Mouse (Mus musculus): ENCODE results near the gene Mprip. TPM values are rescaled to one million over a fixed set of nuclear protein-coding genes. Genes with fewer than 3 reads are reported as not detected.

Gene Mprip
- total and polyA plus RNA-seq, 2 experiments from 2014 or later, result 53.3 to 172 TPM

DNA sequence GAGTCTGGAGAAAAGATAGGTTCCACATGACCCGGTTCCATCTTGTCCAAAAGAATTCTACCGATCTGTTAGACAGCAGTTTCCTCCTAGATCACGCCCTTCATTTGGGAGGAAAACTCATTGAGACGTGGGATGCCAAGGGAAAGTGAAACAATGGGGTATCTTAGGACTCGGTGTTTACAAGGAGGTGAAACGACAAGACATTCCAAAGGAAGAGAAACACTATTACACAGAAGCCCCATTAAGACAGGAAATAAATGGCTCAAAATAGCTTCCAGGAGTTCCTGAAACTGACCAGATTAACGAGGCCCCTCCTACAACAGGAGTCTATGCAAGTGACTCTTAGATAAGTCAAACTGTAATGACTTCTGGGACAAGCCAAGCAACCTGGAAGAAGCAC, 5.1 kb upstream of the Mprip start:
- Histone ChIP-seq H3K27me3 (ENCODE audit: insufficient read depth, low read length) (no peaks in the 10 kb centered on the region), H3K27ac (ENCODE audit: low read depth, low read length) (no peak overlapping the region), H3K4me1 (ENCODE audit: insufficient read depth, low read length) (no peaks in the 10 kb centered on the region), H3K4me3 (ENCODE audit: low read depth, low read length) (no peak overlapping the region), H3K9ac (replicated peaks; ENCODE audit: low read length, poor library complexity, severe bottlenecking) (no peak overlapping the region), H3K9me3 (ENCODE audit: low read length) (no peaks in the 10 kb centered on the region), H3K36me3 (ENCODE audit: insufficient read depth, low read length) (no peaks in the 10 kb centered on the region), H3K4me2 (ENCODE audit: low read depth, low read length, poor library complexity, severe bottlenecking) (no peak overlapping the region)
- no peak for TF ChIP-seq CTCF (IDR thresholded peaks at IDR 0.05)
- WGBS, result 77% methylated on average over 7 of the region's 7 CpGs
- no peak for ATAC-seq (ENCODE audit: low FRiP score)
- no peak for DNase-seq (ENCODE audit: low spot score)

DNA sequence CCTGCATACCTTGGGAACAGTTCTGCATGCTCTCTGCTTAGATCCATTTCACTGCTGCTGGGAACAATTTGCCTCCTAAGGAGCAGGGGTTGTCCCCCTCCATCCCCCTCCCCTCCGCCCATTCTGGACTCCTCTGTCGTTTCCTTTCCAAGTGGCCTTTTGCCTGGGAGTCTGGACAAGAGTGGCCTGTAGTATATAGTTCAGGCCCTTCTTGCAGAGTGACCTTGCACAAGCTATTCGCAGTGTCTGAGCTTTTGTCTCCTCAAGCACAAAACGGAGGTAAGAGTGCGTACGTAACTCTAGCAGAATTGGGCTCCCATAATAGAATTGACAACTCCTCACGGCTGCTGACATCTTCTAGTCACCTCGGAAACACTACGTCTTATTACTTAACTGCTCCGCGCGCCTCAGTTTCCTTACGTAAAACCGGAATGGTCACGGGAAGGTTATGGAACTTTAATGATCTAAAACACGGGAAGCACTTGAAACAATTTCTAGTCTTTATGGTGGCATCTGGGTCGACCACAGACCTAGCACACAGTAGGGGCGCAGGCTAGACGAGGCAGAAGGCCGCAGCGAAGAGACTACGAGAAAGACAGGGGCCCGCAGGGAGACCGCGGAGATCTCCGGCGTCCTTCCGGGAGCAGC, 620 bp downstream of the Mprip start:
- no peaks in the 10 kb centered on the region for H3K27me3 ChIP-seq (ENCODE audit: insufficient read depth, low read length)
- H3K4me2 ChIP-seq (ENCODE audit: low read depth, low read length, poor library complexity, severe bottlenecking), result peak overlapping the region; percentile 65
- DNase-seq (ENCODE audit: low spot score), result peak; percentile 37
- WGBS, result under 1% methylated on average over 28 of the region's 28 CpGs
- no peaks in the 10 kb centered on the region for H3K36me3 ChIP-seq (ENCODE audit: insufficient read depth, low read length)
- H3K4me3 ChIP-seq (ENCODE audit: low read depth, low read length), result peak overlapping the region; percentile 71
- no peak for TF ChIP-seq CTCF (IDR thresholded peaks at IDR 0.05)
- peak overlapping the region; percentile 70 for H3K9ac ChIP-seq (replicated peaks; ENCODE audit: low read length, poor library complexity, severe bottlenecking)
- H3K4me1 ChIP-seq (ENCODE audit: insufficient read depth, low read length), result peaks cover 14% of the 10 kb centered on the region
- no peaks in the 10 kb centered on the region for H3K9me3 ChIP-seq (ENCODE audit: low read length)
- ATAC-seq (ENCODE audit: low FRiP score), result no peak
- H3K27ac ChIP-seq (ENCODE audit: low read depth, low read length), result peak overlapping the region; percentile 90

- Histone ChIP-seq H3K4me1 (ENCODE audit: insufficient read depth, low read length) (peaks cover 14% of the 10 kb centered on the region), H3K9ac (replicated peaks; ENCODE audit: low read length, poor library complexity, severe bottlenecking) (peak overlapping the region; percentile 83), H3K4me2 (ENCODE audit: low read depth, low read length, poor library complexity, severe bottlenecking) (peak overlapping the region; percentile 85), H3K27ac (ENCODE audit: low read depth, low read length) (peak overlapping the region; percentile 90), H3K9me3 (ENCODE audit: low read length) (no peaks in the 10 kb centered on the region), H3K36me3 (ENCODE audit: insufficient read depth, low read length) (no peaks in the 10 kb centered on the region), H3K27me3 (ENCODE audit: insufficient read depth, low read length) (no peaks in the 10 kb centered on the region), H3K4me3 (ENCODE audit: low read depth, low read length) (peak overlapping the region; percentile 71)
- ATAC-seq (ENCODE audit: low FRiP score), result peak; percentile 97
- peak; percentile 97 for DNase-seq (ENCODE audit: low spot score)
- no peak for TF ChIP-seq CTCF (IDR thresholded peaks at IDR 0.05)
- under 1% methylated on average over 46 of the region's 82 CpGs for WGBS
These were observed 1.2 kb downstream of the Mprip start for GRCm38 (mm10) chr11:59662249-59662788.

GRCm38 (mm10) chr11:59662877-59663775, 2.0 kb downstream of the Mprip start:
- H3K4me2 ChIP-seq (ENCODE audit: low read depth, low read length, poor library complexity, severe bottlenecking), result peak overlapping the region; percentile 85
- H3K27me3 ChIP-seq (ENCODE audit: insufficient read depth, low read length), result no peaks in the 10 kb centered on the region
- DNase-seq (ENCODE audit: low spot score), result peak; percentile 8
- H3K4me3 ChIP-seq (ENCODE audit: low read depth, low read length), result peak overlapping the region; percentile 71
- peak; percentile 28; the same call in 1 of the 2 replicates for ATAC-seq (ENCODE audit: low FRiP score)
- peak overlapping the region; percentile 83 for H3K9ac ChIP-seq (replicated peaks; ENCODE audit: low read length, poor library complexity, severe bottlenecking)
- 4% methylated on average over 30 of the region's 30 CpGs for WGBS
- no peaks in the 10 kb centered on the region for H3K9me3 ChIP-seq (ENCODE audit: low read length)
- peaks cover 14% of the 10 kb centered on the region for H3K4me1 ChIP-seq (ENCODE audit: insufficient read depth, low read length)
- peak overlapping the region; percentile 90 for H3K27ac ChIP-seq (ENCODE audit: low read depth, low read length)
- TF ChIP-seq CTCF (IDR thresholded peaks at IDR 0.05), result no peak
- no peaks in the 10 kb centered on the region for H3K36me3 ChIP-seq (ENCODE audit: insufficient read depth, low read length)

DNA sequence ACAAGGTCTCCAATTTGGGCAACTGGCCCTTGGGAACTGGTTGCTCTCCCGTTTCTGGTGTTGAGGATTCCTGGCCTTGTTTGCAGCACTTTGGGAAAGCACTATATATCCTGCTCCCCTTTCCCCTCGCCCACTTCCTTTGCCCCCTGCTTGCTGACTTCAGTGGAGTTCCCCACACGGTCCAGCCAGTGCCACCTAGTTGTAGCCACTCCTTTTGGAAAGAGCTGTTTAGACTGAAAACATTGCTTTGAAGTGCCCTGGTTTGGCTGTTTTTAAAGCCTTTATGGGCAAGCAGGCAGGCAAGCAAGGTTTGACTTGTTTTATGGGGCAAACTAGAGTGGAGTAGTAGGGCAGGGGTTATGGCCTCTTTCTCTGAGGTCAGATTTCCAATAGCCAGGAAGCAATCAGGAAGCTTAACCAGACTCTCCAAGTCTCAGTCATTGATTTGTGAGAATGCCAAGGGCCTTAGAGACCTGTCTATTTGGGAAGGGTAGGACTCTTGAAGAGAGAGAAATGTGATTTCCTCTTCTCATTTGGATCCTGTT, 2.7 kb downstream of the Mprip start:
- Histone ChIP-seq H3K4me3 (ENCODE audit: low read depth, low read length) (peak overlapping the region; percentile 71), H3K27me3 (ENCODE audit: insufficient read depth, low read length) (no peaks in the 10 kb centered on the region), H3K27ac (ENCODE audit: low read depth, low read length) (no peak overlapping the region), H3K4me1 (ENCODE audit: insufficient read depth, low read length) (peaks cover 14% of the 10 kb centered on the region), H3K9me3 (ENCODE audit: low read length) (no peaks in the 10 kb centered on the region), H3K36me3 (ENCODE audit: insufficient read depth, low read length) (no peaks in the 10 kb centered on the region), H3K4me2 (ENCODE audit: low read depth, low read length, poor library complexity, severe bottlenecking) (peak overlapping the region; percentile 85), H3K9ac (replicated peaks; ENCODE audit: low read length, poor library complexity, severe bottlenecking) (peak overlapping the region; percentile 83)
- DNase-seq (ENCODE audit: low spot score) (no peak), ATAC-seq (ENCODE audit: low FRiP score) (no peak)
- 23% methylated on average over 3 of the region's 3 CpGs for WGBS
- no peak for TF ChIP-seq CTCF (IDR thresholded peaks at IDR 0.05)

Measured in midbrain, postnatal 0 days (tissue).